Mouse (Mus musculus) embryo, embryonic 11 days (tissue): ENCODE data around the gene Plekhj1.
"Not testable (repeated sequence)": the region's sequence is repeated elsewhere in the genome, so short reads cannot be mapped to it uniquely, and the experiment has no call there.

Source experiments
- DNase-seq: peaks from one replicate; pipeline ENCODE4 v3.0.0-alpha.2; 2015

Plekhj1 gene

DNA sequence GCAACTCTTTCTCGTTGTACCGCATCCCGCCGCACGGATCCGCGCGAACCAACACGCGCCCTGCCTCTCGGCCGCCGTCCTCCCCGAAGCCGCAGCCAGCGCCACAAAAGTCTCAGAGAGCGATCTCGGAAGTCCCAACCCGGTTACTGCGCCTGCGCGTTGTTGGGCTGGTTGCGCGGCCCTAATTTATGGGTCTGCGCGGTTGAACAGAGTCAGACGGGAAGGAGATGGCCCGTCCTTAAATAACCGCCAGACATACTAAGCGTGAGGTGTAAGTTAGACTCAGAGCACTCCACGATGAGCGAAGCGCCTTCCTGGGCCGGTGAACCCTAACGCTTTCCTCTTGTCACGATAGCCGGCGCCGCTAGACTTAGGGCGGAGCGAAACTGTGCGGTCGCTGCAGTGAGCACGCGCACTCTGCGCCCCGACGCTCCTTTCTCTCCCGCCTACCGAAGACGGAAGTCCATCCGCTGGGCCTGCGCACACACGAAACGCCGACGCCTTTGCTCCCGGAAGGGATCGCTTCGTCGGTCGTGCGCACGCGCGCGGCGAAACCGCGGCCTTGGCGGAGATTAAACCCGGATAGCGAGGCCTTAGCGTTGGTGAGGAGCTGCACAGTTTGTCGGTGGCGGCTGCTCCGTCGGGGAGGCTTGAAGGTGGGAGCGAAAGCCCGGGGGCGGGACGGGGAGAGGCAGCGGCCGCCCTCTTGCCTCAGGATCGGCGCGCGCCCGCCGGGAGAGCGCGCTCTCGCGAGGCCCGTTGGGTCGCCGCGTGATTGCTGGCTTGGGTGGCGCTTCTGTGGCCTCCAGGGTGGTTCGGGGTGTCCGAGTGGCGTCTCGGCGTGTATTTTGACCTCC lies at the start of gene Plekhj1, which contains the start of gene Sf3a2:
Gene Plekhj1 (minus strand): TSS at position 477 of the 857 bp plus-strand sequence.
Gene Sf3a2 (plus strand): TSS at position 49 of the 857 bp plus-strand sequence.
- DNase-seq = peak; percentile 98

DNA sequence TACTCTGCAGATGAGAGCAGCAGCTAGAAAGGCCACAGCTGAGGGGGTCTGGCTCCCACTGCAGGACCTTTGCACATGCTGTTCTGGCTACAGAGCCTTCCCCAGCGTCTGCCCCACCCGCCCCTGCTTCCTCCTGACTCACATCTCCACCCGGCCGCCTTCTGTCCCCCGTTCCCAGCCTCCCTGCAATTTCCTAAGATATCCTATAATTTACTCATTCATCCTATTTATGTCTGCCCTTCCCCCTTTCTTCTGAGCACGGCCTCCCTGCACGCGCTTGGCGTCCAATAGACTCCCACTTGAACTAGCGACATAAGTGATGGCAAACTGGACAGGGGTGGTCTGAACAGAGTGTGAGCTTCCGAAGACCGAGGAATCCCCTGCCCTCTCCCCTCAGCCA lies 47.3 kb upstream of the Plekhj1 start:
- DNase-seq = no peak

GRCm38 (mm10) chr10:80845055-80845693 lies 46.7 kb upstream of the Plekhj1 start:
- DNase-seq = no peak

DNA sequence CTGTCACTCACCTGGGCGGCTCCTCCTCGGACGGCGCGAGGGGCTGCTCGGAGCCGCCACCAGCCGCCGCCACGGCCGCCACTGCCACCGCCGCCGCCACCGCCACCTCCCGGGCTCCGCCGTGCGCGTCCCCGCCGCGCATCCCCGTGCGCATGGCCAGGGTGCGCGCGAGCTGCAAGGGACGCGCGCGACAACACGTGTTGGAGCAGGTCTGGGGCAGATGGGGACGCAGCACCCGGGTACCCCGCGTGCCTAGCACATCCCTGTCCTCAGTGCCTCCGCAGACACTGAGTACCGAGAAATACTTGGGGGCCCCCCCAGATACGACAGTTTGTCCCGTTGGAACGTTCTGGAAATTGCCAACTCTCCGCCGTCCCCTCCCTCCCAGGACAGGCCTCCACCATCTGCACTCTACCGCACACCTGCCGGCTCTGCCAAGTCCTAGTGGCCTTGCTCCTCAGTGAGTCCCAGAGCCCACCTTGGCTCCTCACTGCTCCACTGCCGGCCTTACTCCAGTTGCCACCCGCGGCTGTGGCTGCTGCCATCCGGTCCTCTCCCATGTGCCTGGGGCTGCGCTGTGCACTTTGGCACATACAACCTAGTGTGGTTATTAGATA lies 45.6 kb upstream of the Plekhj1 start, which contains the start of gene Lingo3:
Gene Lingo3 (minus strand): TSS at position 109 of the 617 bp plus-strand sequence.
- peak; percentile 67 for DNase-seq

GRCm38 (mm10) chr10:80843087-80843930 lies 44.9 kb upstream of the Plekhj1 start:
- DNase-seq = no peak

DNA sequence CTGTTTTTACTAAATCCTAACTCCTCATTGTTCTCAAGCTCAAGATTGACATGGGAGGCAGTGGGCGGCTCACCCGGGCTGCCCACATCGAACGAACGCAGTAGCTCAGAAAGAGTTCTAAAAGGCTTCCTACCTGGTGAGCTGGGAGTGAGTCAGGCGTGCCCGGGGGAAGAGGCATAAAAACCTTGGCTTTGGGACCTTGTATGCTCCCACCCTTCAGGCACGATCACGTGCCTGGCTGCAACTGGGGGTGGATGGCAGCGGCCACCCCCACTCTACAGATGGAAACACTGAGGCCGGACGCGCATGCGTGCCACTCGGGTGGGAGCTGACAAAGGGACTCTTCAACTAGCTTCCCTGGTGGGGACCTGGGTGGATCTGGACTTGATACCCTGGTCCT lies 43.9 kb upstream of the Plekhj1 start:
- DNase-seq = no peak

DNA sequence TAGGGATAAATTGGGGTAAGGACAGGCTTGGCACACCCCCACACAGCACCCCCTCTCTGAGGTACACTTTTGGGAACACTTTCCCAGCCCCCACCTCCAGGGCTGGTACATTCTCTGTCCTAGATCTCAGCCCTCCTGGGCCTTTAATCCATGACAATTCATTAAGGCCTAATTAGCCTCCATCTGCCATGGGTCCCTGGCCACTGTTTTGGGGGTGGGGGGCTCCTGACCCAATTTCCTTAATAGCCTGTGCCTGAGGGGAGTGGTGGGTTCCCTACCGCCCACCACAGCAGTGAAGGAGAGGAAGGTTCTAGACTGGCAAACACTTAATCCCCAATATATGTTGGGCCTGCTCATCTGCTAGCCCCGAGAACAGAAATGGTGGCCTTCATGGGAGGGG lies 43.3 kb upstream of the Plekhj1 start:
- no peak for DNase-seq

- DNase-seq = no peak
Observed at GRCm38 (mm10) chr10:80839848-80840247, 41.4 kb upstream of the Plekhj1 start.

GRCm38 (mm10) chr10:80838346-80838912 lies 40.0 kb upstream of the Plekhj1 start:
- no peak for DNase-seq

- no peak for DNase-seq
Observed at GRCm38 (mm10) chr10:80837827-80838226, 39.4 kb upstream of the Plekhj1 start.

DNA sequence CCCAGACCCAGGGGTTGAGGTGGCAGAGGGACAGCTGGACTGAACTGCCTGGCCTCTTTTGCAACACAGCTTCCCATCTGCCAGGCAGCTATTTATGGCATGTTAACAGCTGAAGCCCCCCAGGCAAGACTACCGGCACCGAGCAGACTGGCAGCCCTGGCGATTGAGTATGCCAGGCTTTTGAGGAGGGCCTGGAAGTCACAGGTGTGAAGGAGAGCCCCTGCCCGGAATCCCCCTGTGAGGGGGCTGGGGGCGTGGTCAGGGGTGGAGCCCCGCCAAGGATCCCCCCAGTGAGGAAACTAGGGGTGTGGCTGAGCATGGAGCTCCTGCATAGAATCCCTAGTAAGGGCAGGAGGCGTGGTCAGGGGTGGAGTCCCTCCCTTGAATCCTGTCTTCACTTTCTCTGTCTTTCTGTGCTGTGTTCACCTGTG lies 38.5 kb upstream of the Plekhj1 start:
- no peak for DNase-seq

DNA sequence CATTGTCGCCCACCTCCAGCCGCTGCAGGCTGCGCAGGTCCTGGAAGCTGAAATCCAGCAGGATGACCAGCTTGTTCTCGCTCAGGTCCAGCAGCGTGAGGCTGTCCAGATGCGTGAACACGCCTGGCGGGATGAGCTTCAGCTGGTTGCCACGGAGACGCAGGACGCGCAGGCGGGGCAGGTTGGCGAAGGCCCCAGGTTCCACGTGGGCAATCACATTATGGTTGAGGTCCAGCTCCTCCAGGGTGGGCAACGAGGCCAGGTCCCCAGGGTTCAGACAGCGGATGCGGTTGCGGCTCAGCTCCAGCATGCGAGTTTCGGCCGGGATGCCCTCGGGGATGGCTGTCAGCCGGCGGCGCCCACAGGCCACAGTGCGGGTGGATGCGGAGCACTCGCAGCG lies 37.2 kb upstream of the Plekhj1 start:
- DNase-seq = peak; percentile 18

- no peak for DNase-seq
Observed at GRCm38 (mm10) chr10:80832818-80833217, 34.4 kb upstream of the Plekhj1 start.

DNA sequence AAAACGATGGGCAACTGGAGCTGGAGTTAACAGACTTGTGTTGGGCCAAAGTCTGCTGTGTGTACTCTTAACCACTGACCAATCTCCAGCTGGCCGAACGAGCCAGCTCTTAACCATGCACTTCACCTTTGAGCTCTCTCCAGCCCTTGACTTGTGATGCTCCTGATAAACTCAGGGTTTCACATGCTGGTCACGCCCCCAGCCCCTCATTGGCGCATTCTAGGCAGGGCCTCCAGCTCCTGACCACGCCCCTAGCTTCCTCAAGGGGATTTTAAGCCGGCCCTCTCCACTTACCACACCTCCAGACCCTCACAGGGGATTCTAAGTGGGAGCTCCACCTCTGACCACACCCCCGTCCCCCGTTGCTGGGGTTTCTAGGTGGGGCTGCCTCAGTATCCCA lies 32.7 kb upstream of the Plekhj1 start:
- peak; percentile 92 for DNase-seq

DNA sequence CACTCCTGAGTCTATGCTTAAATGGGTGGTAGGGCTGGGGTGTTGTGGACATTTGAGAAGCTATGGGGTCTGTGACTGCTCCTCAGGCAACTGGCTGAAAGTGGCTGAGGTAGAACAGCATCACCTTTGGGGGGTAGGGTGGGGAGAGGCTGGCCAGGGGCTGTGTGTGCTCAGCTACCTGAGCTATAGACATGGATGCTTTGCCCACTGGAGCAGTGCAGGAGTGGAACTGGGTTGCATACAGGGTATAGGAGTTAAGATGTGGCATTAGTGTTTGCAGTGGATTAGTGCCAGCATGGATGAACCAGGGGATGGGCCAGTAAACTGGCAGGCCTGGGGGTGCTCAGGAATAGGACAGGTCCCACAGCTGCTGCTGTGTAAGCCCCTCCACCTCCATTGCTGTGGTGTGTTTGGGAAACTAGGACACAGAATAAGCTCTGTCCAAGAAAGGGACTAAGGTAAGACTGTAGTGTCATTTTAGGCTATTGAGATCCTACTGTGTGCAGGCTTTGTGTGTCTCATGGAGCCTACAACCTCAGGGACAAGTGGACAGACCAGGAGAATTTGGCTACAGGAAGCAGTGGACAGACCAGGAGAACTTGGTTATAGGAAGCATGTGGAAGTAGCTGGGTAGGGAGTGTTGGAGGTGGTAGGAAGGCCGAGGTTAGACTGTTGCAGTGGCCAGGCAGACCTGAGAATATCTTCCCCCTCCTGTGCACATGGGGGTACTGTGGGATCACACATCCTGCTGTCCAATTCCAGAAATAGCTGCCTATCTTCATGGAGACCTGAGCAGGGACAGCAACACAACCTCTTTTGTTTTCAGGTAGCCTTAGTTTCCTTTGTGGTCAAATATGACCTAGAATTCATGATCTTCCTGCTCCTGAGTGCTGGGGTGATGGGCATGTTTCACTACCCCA lies 31.2 kb upstream of the Plekhj1 start:
- no peak for DNase-seq

- DNase-seq = not testable (repeated sequence)
Observed at GRCm38 (mm10) chr10:80828587-80828986, 30.2 kb upstream of the Plekhj1 start.

DNA sequence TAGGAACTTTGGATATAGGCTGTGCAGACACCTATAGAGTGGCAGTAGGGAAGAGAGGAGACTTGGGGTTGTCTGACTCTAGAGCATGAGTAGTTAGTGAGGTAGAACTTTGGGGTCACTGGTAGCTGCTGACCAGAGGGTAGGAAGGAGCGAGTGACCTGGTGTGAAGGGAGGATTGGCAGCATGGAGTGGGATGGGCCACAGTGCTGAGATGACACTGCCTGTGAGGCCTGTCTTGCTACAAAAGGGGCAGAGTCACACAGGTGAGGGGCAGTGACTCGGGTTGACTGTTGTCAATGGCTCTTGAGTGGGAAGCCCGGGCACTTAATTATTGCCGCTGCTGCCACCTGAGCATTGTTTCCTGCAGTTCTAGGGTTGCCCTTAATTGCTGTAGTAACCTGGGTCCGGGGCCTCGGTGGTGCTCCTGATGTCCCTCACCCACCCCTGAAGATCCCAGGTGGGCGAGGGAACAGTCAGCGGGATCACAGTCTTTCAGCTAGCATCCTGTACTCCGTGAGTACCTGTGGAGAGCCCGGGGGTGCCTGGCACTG lies 29.5 kb upstream of the Plekhj1 start:
- no peak for DNase-seq

- no peak for DNase-seq
Observed at GRCm38 (mm10) chr10:80827063-80827869, 28.8 kb upstream of the Plekhj1 start.

- peak; percentile 99 for DNase-seq
Observed at GRCm38 (mm10) chr10:80826151-80827062, 28.0 kb upstream of the Plekhj1 start, which contains the start of gene Oaz1. Gene Oaz1, plus strand, starts transcription at chr10:80826656.
